Mouse (Mus musculus) lung, postnatal 4 days (tissue): Measurements from ENCODE around the gene Rfx7.

Source experiments
- DNase-seq, 2 experiments: peaks; one replicate each; pipeline ENCODE4 v3.0.0; 2021

The Rfx7 gene

GRCm38 (mm10) chr9:72531996-72532380 is at the start of gene Rfx7:
Gene Rfx7, plus strand, starts transcription at chr9:72532240.
- peak; percentile 81 to 91 for DNase-seq

- DNase-seq: no peak
Measured at GRCm38 (mm10) chr9:72488523-72488922, 43.5 kb upstream of the Rfx7 start.

GRCm38 (mm10) chr9:72489131-72489530 is 42.9 kb upstream of the Rfx7 start:
- DNase-seq: no peak

GRCm38 (mm10) chr9:72491559-72492193 is 40.4 kb upstream of the Rfx7 start:
- DNase-seq: peak; percentile 92 to 94

DNA sequence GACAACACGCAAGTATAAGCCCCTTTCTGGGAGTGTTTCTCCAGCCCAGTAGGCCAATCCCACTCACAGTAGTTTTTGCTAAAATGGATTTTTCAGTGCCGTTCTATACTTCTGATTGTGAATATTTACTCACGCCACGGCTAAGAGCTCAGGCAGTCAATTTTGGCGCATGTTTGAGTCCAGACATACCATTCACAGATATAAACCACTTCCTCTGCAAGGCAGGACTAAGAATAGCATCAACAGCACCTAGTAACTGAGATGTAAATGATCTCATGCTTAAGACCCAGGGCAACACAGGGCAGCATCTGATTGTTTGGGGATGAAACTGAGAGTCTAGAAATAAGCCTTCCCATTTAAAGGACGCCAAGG is 39.9 kb upstream of the Rfx7 start, which contains the start of gene Tex9:
Gene Tex9, minus strand, starts transcription at position 19 of the 372 bp plus-strand sequence.
- no peak for DNase-seq

DNA sequence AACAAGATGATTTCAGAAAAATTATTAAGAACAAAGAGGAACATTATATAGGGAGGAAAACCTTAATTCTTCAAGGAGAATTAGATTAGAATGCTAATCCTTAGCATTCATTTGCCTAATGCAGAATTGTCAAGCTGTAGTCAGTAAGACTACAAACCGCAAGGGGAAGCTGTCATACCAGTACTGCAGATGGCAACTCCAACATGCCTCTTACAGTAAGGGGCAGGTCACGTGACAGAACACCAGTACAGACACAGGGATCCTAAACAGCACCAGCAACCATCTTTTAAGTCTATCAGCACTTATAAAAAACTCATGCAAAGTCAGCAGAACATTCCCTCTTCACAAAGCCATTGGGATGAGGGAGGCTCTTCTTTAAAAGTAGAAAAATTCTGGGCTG is 38.6 kb upstream of the Rfx7 start:
- no peak for DNase-seq

- no peak for DNase-seq
Measured at GRCm38 (mm10) chr9:72493984-72494685, 37.9 kb upstream of the Rfx7 start.

DNA sequence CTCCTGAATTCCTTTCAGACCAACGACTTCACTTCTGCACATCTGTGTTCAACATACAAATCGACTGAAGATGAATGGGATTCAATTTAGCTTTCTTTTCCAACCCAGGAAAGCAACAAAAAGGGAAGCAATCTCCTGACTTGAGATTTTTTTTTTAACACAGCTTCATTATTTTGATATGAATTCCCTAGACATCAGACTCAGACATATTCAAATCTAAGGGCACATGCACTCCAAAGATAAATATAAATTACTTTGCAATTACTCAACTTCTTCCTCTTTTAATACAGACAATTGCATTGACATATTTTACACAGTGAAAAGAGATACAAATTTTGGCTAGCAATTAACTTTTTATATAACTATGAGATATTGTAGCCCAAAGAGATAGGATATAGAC is 35.3 kb upstream of the Rfx7 start:
- DNase-seq: no peak

DNA sequence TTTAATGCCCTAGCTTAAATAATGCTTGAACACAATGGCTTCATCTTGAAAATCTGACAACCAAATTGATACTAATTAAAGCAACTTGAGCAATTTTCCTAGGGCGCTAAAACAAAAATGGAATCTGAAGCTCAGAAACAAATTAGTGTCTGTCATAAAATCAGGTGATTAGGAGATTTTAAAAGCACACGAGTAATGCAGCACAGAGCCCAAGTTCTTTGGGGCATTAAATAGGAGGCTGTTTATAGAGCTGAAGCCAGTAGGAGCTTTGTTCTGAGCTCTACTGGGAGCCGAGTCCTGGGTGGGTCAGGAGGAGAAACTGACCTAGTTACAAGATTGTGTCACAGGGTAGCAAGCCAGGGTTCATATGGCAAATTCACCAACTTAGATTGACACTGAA is 34.9 kb upstream of the Rfx7 start:
- no peak for DNase-seq

DNA sequence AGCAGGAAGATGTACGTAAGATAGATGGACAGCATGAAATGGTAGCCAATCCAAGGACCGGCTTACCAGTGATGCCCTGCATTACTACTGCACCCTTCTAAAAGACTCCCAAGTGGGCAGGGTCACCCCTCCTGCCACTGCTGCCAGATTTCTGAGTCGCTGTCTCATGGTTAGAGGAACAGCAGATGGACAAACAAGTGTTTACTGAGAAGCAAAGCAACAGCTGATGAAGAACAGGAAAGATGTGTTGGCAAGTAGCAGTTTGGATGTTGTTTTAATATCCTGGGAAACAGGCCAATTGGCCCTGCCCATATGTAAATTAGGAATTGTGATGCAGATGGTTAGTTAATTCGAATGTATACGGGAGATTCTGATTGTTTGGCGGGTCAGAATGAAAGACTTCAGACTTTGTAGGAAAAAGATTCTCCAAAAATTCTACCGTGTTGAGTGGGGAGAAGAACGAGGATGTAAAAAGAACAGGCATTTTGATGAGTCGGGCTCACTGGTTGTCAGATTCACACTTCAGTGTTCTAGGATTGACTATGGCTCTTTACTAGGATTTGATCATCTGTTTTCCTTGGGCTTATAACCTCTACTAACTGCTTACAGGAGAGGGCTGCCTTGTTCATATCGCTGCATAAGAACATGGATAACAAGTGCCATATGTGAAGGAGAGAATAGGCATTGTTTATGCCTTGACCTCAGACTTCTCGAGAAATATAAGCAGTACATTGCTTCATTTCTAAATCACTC is 19.6 kb upstream of the Rfx7 start:
- no peak for DNase-seq

DNA sequence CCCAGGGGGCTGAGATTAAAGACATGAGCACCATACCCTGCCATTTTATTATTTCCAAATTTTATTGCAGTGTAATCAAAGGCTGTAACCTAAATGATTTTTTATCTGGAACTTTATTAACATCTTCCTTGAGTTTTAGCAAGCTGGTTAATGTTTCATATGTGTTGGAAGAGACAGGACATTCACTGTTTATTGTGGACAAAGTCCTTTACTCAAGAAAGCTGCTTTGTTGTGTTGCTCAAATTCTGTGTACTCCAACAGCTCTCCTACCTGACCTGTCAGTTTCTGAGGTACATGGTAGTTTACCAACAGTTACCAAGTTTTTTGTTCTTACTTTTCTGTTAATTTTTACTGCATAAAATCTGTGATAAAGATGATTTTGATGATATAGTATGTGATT is 16.7 kb upstream of the Rfx7 start:
- no peak for DNase-seq

- DNase-seq: no peak
Measured at GRCm38 (mm10) chr9:72519246-72519645, 12.8 kb upstream of the Rfx7 start.

DNA sequence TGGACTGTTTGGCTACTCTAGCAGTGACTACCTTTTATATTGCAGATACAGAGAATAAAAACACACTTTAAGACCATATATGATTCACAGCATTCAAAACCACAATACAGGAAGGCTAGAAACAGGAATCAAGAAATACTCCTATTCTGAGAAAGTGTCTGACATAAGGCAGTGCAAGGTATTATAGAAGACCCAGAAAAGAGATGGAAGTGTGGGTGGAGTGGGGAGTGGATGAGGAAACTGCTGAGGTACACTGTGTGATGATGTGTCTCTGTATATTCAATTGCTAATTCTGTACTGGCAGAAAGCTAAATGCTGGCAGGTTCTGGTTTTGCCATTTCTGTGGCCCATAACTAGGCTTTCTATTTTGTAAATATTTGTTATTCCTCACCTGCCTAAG is 11.2 kb upstream of the Rfx7 start:
- DNase-seq: no peak

GRCm38 (mm10) chr9:72526091-72526490 is 5.9 kb upstream of the Rfx7 start:
- DNase-seq: peak in 1 of 2 experiments; percentile 9

- DNase-seq: peak; percentile 89 to 93
Measured at GRCm38 (mm10) chr9:72530237-72530636, 1.8 kb upstream of the Rfx7 start.

DNA sequence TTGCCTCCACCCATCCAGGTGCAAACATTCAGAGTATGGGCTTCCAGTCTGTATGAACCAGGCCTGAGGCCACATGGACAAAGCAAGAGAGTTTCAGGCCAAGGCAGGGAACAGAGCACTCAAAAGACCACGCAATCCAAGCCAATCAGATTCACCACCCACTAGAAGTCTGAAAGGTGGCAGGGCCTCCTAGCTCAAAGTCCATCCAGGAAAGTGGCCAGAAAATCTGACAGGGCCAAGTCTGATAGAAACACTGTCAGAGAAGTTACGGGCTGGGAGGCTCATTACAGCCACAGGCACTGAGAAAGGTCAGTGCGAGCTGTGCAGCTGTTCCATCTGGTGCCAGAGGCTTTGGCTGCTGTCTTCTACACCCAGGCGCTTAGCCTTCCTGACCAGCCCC is 1.2 kb upstream of the Rfx7 start:
- DNase-seq: peak; percentile 8 to 33

- peak; percentile 82 to 89 for DNase-seq
Measured at GRCm38 (mm10) chr9:72531291-72531995, 597 bp upstream of the Rfx7 start.

GRCm38 (mm10) chr9:72532381-72533088 is 495 bp downstream of the Rfx7 start:
- DNase-seq: peak; percentile 60 to 62

DNA sequence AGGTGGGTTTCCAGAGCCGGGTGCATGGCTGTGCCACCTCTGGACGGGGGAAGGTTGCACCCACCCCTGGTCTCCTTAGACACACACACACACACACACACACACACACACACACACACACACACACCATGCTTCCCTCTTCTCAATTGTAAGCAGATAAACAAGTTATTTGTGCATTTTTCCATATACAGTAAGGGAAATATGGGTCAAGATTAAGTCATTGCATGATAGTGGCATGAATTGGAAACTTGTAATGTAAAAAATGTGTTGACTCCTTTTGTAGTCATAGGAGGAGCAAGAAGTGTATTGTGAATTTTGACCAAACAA is 1.0 kb downstream of the Rfx7 start:
- DNase-seq: no peak

DNA sequence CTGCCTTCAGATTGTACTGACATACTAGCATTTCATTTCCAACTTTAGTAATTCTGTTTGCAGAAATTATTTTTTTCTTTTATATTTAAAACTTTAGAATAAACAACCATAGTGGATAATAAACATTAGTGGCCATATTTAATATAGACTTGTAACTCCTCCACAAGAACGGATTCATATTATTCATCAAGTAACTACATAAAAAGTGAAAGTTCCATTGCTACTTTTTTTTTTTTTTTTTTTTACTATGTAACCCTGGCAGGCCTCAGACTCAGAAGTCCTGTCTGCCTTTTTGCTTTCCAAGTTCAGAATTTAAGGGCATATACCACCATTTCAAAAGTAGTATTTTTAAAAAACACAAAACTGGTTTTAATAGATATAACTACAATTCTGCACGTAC is 2.9 kb downstream of the Rfx7 start:
- no peak for DNase-seq

DNA sequence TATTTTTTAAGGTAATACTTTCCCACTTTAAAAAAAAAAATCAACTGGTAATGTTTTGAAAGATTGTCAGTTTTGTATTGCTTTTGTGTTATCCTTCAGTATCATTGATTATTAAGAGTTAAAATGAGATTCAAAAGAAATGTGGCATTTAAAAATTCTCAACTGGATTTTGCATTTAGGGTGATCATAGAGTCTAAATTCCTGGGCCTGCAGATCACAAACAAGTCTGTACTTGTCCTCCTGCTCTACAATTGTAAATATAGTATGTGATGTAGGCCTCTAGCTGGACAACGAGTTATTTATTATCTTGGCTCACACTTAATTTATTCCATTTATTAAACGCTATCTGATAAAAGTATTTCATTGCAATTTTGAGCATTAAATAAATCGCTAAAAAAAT is 3.4 kb downstream of the Rfx7 start:
- DNase-seq: no peak

DNA sequence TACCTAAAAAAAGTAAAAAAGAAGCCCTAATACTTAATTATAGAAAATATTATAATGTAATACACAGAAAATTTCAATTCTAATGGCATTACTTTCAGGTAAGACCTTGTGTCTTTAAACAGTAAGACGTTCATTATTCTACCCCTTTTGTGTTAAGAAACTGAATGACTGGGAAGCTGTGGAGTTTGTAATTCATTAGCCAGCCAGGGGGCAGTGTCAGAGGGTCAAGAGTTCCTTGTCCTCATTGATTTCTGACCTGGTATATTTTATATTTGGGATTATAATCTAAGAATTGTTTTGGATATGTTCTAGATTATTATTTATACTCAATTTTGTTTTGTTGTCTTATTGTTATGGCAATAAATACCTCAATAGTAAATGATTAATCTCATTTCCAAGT is 5.0 kb downstream of the Rfx7 start:
- DNase-seq: no peak

GRCm38 (mm10) chr9:72543590-72543989 is 11.6 kb downstream of the Rfx7 start:
- DNase-seq: no peak
